Mouse (Mus musculus) hindbrain, embryonic 15.5 days (tissue): ENCODE results near the gene P2ry1. TPM values are rescaled to one million over a fixed set of nuclear protein-coding genes. Genes with fewer than 3 reads are reported as not detected.

Experiments used
- ATAC-seq: fragments of 200-750 bp; cut with Nextera tagmentation; 2 replicates; pipeline ENCODE4 v1.8.0; 2017; ENCODE audit warnings: low read depth, moderate number of reproducible peaks, moderate TSS enrichment; ENCODE audit not compliant: low FRiP score
- H3K27ac ChIP-seq: fragments of 300-500 bp; sonication (generic); replicated peaks from 2 replicates; pipeline ENCODE4 v1.5.1; 2015; ENCODE audit warnings: mild to moderate bottlenecking, inconsistent platforms
- H3K27me3 ChIP-seq: fragments of 300-500 bp; sonication (generic); 2 replicates; pipeline ENCODE4 v1.6.1; 2015; ENCODE audit warnings: control low read depth, inconsistent platforms
- H3K36me3 ChIP-seq: fragments of 300-500 bp; sonication (generic); 2 replicates; pipeline ENCODE4 v1.6.1; 2015; ENCODE audit warnings: control low read depth, inconsistent platforms
- H3K4me1 ChIP-seq: fragments of 300-500 bp; sonication (generic); replicated peaks from 2 replicates; pipeline ENCODE4 v1.6.1; 2015; ENCODE audit warnings: control low read depth, inconsistent platforms
- H3K4me2 ChIP-seq: fragments of 300-500 bp; sonication (generic); 2 replicates; pipeline ENCODE4 v1.6.1; 2015; ENCODE audit warnings: moderate library complexity, mild to moderate bottlenecking, inconsistent platforms
- H3K4me3 ChIP-seq: fragments of 300-500 bp; sonication (generic); 2 replicates; pipeline ENCODE4 v1.5.1; 2015; ENCODE audit warnings: mild to moderate bottlenecking, inconsistent platforms
- H3K9ac ChIP-seq: fragments of 300-500 bp; sonication (generic); 2 replicates; pipeline ENCODE4 v1.6.1; 2015; ENCODE audit warnings: inconsistent platforms
- H3K9me3 ChIP-seq: fragments of 300-500 bp; sonication (generic); 2 replicates; pipeline ENCODE4 v1.6.1; 2016; ENCODE audit warnings: control low read depth, inconsistent platforms
- WGBS: fragments of 180-500 bp; shearing (Covaris S2); methylation state at CpG from one replicate; pipeline ENCODE4 v1.1.7; 2015; 5-methylcytosine and 5-hydroxymethylcytosine counted together
- polyA plus RNA-seq: library from polyadenylated mRNA; unstranded; fragments of >200 nt; fragmentation: Nextera tagmentation; extraction: Ambion mirVana; gene quantifications from 2 replicates; pipeline ENCODE4 v1.2.1, GENCODE M21; 2015

Gene P2ry1
- 5.7 and 6.8 TPM in 2 replicates for polyA plus RNA-seq

DNA sequence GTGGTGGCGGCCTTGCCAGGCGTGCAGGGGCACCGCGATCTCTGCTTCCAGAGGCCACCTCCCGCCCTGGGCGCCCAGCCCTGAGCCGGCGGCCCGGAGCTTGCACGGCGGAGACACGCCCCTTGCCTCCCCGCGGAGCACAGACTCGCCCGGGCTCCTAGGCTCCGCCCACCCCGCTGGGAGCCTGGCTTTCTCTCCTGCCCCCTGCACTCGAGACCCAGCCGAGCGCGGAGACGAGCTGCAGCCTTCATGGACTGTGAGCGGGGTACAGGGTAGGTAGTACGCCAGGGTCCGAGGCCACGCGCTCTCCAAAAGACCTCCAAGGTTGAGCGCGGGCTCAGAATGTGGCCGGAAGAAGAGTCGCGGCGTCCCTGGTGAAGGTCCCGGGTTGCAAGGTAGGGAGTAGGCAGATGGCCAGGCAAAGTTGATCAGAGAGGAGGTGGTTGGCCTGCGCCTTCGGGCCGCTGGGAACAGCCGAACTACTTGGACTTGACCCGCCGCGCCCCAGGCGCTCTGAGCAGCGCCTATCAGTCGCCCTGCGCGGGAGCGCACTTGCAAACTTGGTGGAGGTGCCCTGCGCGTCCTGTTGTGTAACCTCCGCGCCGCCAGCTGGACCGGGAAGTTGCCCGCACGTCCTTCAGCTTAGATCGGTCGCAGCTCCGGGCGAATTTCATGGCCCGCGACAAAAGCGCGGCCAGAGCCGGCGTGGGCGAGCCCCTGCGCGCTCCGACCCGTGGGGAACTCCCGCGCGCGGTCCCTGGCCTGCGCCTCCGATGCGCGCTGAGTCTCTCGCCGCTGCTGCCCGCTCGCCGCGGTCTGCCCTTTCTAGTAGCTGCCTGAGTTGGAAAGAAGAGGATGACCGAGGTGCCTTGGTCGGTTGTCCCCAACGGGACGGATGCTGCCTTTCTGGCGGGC lies at the start of gene P2ry1:
Gene P2ry1, plus strand, starts transcription at position 209 of the 915 bp plus-strand sequence.
- ATAC-seq = peak; percentile 96
- 0 out of 2 replicates have a peak within 1 kb of the TSS, but pooled peaks have one; percentile 18 for H3K27ac ChIP-seq
- under 1% methylated on average over 89 of the region's 90 CpGs for WGBS

DNA sequence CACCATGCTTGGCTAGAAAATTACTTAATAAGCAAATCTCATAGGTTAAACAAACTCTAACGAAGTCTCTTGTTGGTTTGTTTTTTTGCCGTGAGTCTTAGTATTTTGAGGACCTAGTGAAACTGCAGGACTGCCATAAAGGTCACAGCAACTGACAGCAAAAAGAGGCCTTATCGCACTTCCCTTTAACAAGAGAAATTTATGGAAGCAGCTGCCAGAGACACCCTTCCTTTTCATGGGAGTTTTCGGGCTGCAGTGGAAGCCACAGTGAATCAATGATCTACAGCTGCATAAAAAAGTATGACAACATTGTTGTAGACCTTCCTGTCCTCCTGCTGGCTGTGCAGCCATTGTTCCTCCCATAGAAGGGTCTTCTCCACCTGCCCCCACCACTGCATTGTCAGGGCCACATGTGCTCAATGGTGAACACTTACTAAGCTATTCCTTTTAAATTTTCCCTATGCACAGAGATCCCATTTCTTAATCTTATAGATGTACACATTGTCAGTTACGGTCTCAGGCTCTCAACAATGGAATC lies 49.3 kb upstream of the P2ry1 start:
- Histone ChIP-seq H3K27ac (no peak overlapping the region), H3K36me3 (no peaks in the 10 kb centered on the region), H3K9me3 (no peaks in the 10 kb centered on the region), H3K4me3 (no peak overlapping the region), H3K27me3 (no peaks in the 10 kb centered on the region), H3K4me2 (no peak overlapping the region), H3K9ac (no peak overlapping the region), H3K4me1 (no peaks in the 10 kb centered on the region)
- WGBS = 88% methylated on average over 5 of the region's 5 CpGs
- no peak for ATAC-seq

More for the DNA sequence above, at the start of gene P2ry1:
- Histone ChIP-seq H3K36me3 (no peaks in the 10 kb centered on the region), H3K4me3 (peak within 1 kb of the TSS; percentile 64), H3K9ac (peak within 1 kb of the TSS; percentile 49), H3K27me3 (no peaks in the 10 kb centered on the region), H3K4me1 (peaks cover 5% of the 10 kb centered on the region; the same call in 1 of the 2 replicates), H3K4me2 (peak within 1 kb of the TSS; percentile 97), H3K9me3 (no peaks in the 10 kb centered on the region)

DNA sequence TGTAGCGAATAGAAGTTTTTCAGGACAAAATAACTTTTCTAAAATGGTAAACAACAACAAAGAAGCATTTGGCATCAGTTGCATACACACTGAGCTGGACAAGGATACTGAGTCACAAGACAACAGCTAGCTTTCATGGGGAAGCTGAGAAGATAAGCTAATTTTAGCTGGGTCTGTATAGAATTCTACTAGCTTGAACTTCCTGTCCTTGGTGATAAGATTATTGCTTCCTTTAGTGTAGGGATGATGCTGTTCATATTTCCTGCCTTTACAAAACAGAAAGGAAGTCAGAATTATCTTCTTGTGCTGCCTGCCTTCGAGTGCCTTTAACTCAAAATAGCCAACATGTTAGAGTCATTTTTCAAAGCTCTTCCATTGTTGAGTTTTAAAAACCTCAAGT lies 48.5 kb upstream of the P2ry1 start:
- H3K36me3 ChIP-seq = no peaks in the 10 kb centered on the region
- no peaks in the 10 kb centered on the region for H3K27me3 ChIP-seq
- no peak for ATAC-seq
- no peak overlapping the region for H3K9ac ChIP-seq
- 81% methylated on average over 2 of the region's 2 CpGs for WGBS
- H3K9me3 ChIP-seq = no peaks in the 10 kb centered on the region
- no peaks in the 10 kb centered on the region for H3K4me1 ChIP-seq
- no peak overlapping the region for H3K27ac ChIP-seq
- H3K4me3 ChIP-seq = no peak overlapping the region
- H3K4me2 ChIP-seq = no peak overlapping the region

DNA sequence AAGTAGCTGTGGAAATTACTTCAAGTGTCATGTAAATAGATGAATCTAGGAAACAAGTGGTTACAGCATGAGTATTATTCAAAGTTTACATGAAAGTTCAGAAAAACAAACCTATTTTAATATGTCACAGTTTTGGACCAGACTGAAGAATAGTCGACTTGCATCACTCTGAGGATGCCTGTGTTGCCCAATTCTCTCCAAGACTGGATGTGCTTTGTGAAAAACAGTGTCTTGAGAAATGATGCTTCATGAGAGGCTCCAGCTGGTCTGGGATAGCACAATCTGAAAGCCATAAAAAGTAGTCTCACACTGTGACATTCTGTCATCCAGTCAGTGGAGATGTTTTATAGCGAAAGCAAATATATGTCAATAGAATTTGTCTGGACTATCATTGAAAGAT lies 43.8 kb upstream of the P2ry1 start:
- WGBS = 86% methylated on average over 2 of the region's 2 CpGs
- H3K9me3 ChIP-seq = no peaks in the 10 kb centered on the region
- no peak overlapping the region for H3K4me2 ChIP-seq
- no peak for ATAC-seq
- no peaks in the 10 kb centered on the region for H3K4me1 ChIP-seq
- no peak overlapping the region for H3K4me3 ChIP-seq
- no peaks in the 10 kb centered on the region for H3K36me3 ChIP-seq
- no peak overlapping the region for H3K9ac ChIP-seq
- no peaks in the 10 kb centered on the region for H3K27me3 ChIP-seq
- no peak overlapping the region for H3K27ac ChIP-seq

DNA sequence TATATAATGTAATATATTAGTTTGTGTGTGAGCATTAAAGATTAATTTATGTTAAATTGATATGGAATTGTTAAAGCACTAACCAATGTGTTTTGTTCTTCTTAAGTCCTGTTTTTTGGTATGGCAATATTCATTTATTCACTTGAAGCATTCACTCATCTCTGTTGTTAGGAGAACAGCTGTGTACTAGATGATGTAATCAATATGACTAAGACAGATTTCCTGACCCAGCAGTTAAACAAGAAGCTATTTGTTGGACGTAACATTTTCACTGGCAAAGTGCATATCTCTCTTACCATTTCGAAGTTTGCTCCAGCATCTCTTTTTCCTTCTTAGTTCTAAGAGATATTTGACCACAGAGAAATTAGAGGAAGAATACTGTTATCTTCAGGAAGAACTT lies 37.5 kb upstream of the P2ry1 start:
- no peak overlapping the region for H3K4me3 ChIP-seq
- no peaks in the 10 kb centered on the region for H3K36me3 ChIP-seq
- no peak for ATAC-seq
- H3K9ac ChIP-seq = no peak overlapping the region
- no peaks in the 10 kb centered on the region for H3K4me1 ChIP-seq
- H3K27me3 ChIP-seq = no peaks in the 10 kb centered on the region
- WGBS = 80% methylated on average over 2 of the region's 2 CpGs
- H3K4me2 ChIP-seq = no peak overlapping the region
- no peak overlapping the region for H3K27ac ChIP-seq
- H3K9me3 ChIP-seq = no peaks in the 10 kb centered on the region

DNA sequence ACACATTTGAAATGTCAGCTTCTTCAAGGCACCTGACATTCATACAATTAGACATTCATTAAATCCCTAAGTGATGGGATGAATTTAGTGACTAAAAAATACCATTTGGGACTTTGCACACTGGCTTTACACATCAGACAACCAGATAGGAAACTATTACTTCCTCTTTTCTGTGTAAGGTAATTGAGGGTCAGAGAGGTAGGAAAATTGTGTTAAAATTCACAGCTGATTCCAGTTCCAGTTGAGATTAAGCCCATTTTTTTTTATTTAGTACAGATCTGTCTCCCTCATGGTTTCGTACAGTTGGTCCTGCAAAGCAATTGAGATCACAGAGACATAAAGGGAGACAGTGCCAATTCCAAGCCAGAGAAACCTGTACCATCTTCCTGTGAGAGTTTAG lies 27.7 kb upstream of the P2ry1 start:
- Histone ChIP-seq H3K4me1 (no peaks in the 10 kb centered on the region), H3K27ac (no peak overlapping the region), H3K4me3 (no peak overlapping the region), H3K27me3 (no peaks in the 10 kb centered on the region), H3K9ac (no peak overlapping the region), H3K9me3 (no peaks in the 10 kb centered on the region), H3K36me3 (no peaks in the 10 kb centered on the region), H3K4me2 (no peak overlapping the region)
- WGBS = 88% methylated on average over 1 of the region's 1 CpGs
- no peak for ATAC-seq

DNA sequence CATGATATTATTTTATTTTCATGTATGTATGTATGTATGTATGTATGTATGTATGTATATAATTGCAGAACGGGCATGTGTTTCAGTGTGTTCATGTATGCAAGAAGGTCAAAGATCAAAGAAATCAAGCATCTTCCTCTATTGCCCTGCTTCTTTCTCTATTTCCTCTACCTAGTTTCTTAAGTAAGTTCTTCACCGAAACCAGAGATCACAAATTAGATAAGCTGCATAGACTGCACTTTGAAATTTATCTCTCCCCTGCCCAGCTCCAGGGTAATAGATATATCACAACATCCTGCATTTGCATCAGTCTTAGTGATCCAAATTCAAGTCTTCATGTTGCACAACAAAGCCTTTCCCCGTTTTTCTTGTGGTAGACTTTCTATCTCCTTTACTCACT lies 20.5 kb upstream of the P2ry1 start:
- no peak overlapping the region for H3K4me2 ChIP-seq
- 93% methylated on average over 3 of the region's 3 CpGs for WGBS
- H3K9me3 ChIP-seq = no peaks in the 10 kb centered on the region
- no peaks in the 10 kb centered on the region for H3K36me3 ChIP-seq
- no peak for ATAC-seq
- no peak overlapping the region for H3K9ac ChIP-seq
- no peak overlapping the region for H3K27ac ChIP-seq
- H3K4me3 ChIP-seq = no peak overlapping the region
- no peaks in the 10 kb centered on the region for H3K27me3 ChIP-seq
- H3K4me1 ChIP-seq = no peaks in the 10 kb centered on the region

DNA sequence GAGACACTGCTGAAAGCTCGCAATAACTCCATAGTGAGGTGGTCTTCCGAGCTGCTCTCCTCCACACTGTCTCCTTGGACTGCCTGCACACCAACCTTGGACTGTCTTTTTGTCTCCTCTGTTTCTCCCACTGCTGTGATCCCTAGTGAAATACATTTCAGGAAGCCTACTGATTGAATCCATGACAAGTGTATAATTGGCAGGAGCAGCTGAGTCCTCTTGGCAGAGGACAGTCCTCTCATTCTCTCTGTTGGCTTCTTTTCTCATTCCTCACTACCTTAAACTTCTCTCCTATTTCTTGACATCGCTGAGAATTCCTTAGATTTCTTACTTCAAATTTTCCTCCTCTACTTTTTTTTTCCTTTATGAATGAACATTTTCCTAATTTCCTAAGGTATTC lies 4.5 kb upstream of the P2ry1 start:
- Histone ChIP-seq H3K27me3 (no peaks in the 10 kb centered on the region), H3K9ac (no peak overlapping the region), H3K4me3 (no peak overlapping the region), H3K36me3 (no peaks in the 10 kb centered on the region), H3K9me3 (no peaks in the 10 kb centered on the region), H3K27ac (no peak overlapping the region), H3K4me1 (0 out of 2 replicates have a peak, but pooled peaks cover under 1% of the 10 kb centered on the region), H3K4me2 (no peak overlapping the region)
- no peak for ATAC-seq
- WGBS = 86% methylated on average over 3 of the region's 3 CpGs

DNA sequence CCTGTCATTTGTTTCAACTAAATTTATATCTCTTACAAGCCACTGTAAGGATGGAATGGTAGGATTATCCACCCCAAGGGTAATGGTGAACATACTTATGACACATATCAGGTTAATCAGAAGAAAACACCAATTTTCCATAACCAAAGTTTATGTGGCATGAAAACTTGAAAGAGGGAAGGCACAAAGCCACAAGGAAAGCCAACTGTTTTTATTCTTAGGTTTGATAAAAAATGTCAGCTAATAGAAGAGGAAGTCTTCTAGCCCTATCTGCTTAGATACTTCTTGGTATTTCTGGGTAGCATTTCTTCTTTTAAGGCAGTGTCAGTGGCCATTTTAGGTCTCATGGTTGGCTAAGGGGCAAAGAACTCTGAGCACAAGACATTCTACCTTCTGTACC lies 2.9 kb upstream of the P2ry1 start:
- peaks cover 5% of the 10 kb centered on the region; the same call in 1 of the 2 replicates for H3K4me1 ChIP-seq
- no peak for ATAC-seq
- no peak overlapping the region for H3K4me3 ChIP-seq
- H3K9ac ChIP-seq = no peak overlapping the region
- no peaks in the 10 kb centered on the region for H3K27me3 ChIP-seq
- no peaks in the 10 kb centered on the region for H3K36me3 ChIP-seq
- no peak overlapping the region for H3K4me2 ChIP-seq
- H3K27ac ChIP-seq = no peak overlapping the region
- no peaks in the 10 kb centered on the region for H3K9me3 ChIP-seq

DNA sequence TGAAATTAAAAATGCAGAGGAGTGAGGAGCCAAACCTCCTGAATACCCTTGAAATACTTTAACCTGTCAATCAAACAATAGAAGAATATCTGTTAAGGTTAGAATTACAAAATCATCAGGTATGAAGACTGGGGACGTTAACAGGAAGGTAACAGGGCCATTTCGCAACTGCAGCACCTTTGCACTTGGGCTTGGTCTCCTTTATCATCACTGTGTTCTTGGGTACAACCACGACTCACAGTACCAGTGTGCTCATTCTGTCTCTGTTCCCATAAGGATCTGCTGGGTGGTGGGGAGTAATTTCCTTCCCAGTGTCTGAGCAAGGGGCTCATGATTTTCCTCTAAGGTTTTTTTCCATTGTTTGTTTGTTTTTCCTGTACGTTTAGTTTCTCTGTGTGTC lies 1.8 kb upstream of the P2ry1 start:
- H3K4me3 ChIP-seq = no peak overlapping the region
- no peaks in the 10 kb centered on the region for H3K27me3 ChIP-seq
- no peak overlapping the region for H3K4me2 ChIP-seq
- peaks cover 5% of the 10 kb centered on the region; the same call in 1 of the 2 replicates for H3K4me1 ChIP-seq
- no peak overlapping the region for H3K9ac ChIP-seq
- 78% methylated on average over 4 of the region's 4 CpGs for WGBS
- ATAC-seq = no peak
- no peak overlapping the region for H3K27ac ChIP-seq
- H3K9me3 ChIP-seq = no peaks in the 10 kb centered on the region
- no peaks in the 10 kb centered on the region for H3K36me3 ChIP-seq

DNA sequence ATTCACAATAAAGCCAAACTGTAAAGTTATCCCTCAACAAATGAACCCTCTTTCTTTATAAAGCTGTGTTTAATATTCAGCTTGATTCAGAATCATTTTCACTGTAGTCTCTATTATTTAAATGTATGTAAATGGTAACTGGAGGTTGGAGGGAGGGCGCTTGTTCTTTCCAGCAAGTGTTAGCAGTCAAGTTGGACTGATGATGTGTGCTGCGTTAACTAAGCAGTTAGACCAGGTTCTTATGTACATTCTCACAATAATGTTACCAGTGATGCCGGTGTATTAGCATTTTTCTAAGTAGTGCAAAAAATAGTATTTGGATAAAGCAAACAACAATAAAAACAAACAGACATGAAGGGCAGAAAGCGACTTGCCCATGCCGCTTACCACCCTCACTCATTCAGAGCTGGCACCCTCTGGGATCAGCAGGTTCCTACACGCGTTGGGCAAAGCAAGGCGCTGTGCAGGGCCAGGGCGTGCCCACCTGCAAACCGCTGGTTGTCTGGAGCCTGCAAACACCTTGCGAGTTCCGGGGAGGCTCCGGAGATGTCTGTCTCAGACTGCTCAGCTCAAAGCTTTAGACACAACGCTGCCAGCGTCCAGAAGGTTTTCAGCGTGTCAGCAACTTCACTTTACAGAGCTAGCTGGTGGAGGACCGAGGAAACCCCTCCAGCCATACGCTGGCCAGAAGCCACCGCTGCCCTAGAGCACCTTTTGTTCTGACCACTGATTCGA lies 576 bp upstream of the P2ry1 start:
- ATAC-seq = peak; percentile 77
- peaks cover 5% of the 10 kb centered on the region; the same call in 1 of the 2 replicates for H3K4me1 ChIP-seq
- H3K4me3 ChIP-seq = peak overlapping the region; percentile 64
- peak overlapping the region; percentile 49 for H3K9ac ChIP-seq
- WGBS = 1% methylated on average over 20 of the region's 20 CpGs
- peak overlapping the region; percentile 97 for H3K4me2 ChIP-seq
- H3K9me3 ChIP-seq = no peaks in the 10 kb centered on the region
- no peaks in the 10 kb centered on the region for H3K27me3 ChIP-seq
- no peaks in the 10 kb centered on the region for H3K36me3 ChIP-seq
- 0 out of 2 replicates have a peak overlapping the region, but pooled peaks have one; percentile 3 for H3K27ac ChIP-seq

DNA sequence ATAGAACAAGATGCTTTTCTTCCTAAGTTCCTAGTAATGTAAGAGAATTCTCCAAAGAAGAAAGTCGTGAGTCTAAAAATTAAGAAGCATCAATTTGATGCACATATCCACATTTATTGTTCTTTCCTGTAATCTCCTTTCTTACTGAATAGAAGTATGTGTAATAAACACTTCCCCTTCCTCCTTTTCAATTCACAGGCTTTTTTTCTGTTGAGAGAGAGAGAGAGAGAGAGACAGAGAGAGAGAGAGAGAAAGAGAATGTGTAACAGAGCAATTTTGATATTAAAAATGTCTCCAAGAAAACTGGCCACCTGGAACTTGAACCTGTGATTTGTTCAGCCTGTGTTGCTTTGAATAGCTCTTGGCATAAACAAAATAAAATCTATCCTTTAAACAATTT lies 2.0 kb downstream of the P2ry1 start:
- H3K4me2 ChIP-seq = peak overlapping the region; percentile 97; the same call in 1 of the 2 replicates
- H3K27me3 ChIP-seq = no peaks in the 10 kb centered on the region
- H3K27ac ChIP-seq = no peak overlapping the region
- H3K9me3 ChIP-seq = no peaks in the 10 kb centered on the region
- H3K4me1 ChIP-seq = peaks cover 5% of the 10 kb centered on the region; the same call in 1 of the 2 replicates
- H3K9ac ChIP-seq = no peak overlapping the region
- no peaks in the 10 kb centered on the region for H3K36me3 ChIP-seq
- 92% methylated on average over 1 of the region's 1 CpGs for WGBS
- ATAC-seq = no peak
- H3K4me3 ChIP-seq = no peak overlapping the region
